Mouse (Mus musculus) forebrain, embryonic 12.5 days (tissue): ENCODE results near the gene Gm49387. TPM values are rescaled to one million over a fixed set of nuclear protein-coding genes. Genes with fewer than 3 reads are reported as not detected.

Experiments used
- ATAC-seq: fragments of 200-750 bp; cut with Nextera tagmentation; 2 replicates; pipeline ENCODE4 v1.8.0; 2017; ENCODE audit warnings: moderate TSS enrichment; ENCODE audit not compliant: low FRiP score
- H3K27ac ChIP-seq: fragments of 300-500 bp; sonication (generic); 2 replicates; pipeline ENCODE4 v1.5.1; 2016; ENCODE audit warnings: mild to moderate bottlenecking
- H3K27me3 ChIP-seq: fragments of 300-500 bp; sonication (generic); 2 replicates; pipeline ENCODE4 v1.6.1; 2016; ENCODE audit warnings: mild to moderate bottlenecking
- H3K36me3 ChIP-seq: fragments of 300-500 bp; sonication (generic); replicated peaks from 2 replicates; pipeline ENCODE4 v1.6.1; 2016; ENCODE audit warnings: mild to moderate bottlenecking
- H3K4me1 ChIP-seq: fragments of 300-500 bp; sonication (generic); 2 replicates; pipeline ENCODE4 v1.6.1; 2016
- H3K4me2 ChIP-seq: fragments of 300-500 bp; sonication (generic); 2 replicates; pipeline ENCODE4 v1.6.1; 2016; ENCODE audit warnings: mild to moderate bottlenecking, moderate library complexity
- H3K4me3 ChIP-seq: fragments of 300-500 bp; sonication (generic); replicated peaks from 2 replicates; pipeline ENCODE4 v1.5.1; 2016; ENCODE audit warnings: mild to moderate bottlenecking
- H3K9ac ChIP-seq: fragments of 300-500 bp; sonication (generic); 2 replicates; pipeline ENCODE4 v1.6.1; 2016; ENCODE audit warnings: mild to moderate bottlenecking
- H3K9me3 ChIP-seq: fragments of 300-500 bp; sonication (generic); 2 replicates; pipeline ENCODE4 v1.6.1; 2016
- WGBS: fragments of 180-500 bp; shearing (Covaris S2); methylation state at CpG from one replicate; pipeline ENCODE4 v1.1.7; 2016; 5-methylcytosine and 5-hydroxymethylcytosine counted together
- polyA plus RNA-seq: library from polyadenylated mRNA; unstranded; fragments of >200 nt; fragmentation: Nextera tagmentation; extraction: Ambion mirVana; gene quantifications from 2 replicates; pipeline ENCODE4 v1.2.1, GENCODE M21; 2016

Gene Gm49387
- polyA plus RNA-seq, 1 experiment from 2014 or later, result 1.1 TPM

DNA sequence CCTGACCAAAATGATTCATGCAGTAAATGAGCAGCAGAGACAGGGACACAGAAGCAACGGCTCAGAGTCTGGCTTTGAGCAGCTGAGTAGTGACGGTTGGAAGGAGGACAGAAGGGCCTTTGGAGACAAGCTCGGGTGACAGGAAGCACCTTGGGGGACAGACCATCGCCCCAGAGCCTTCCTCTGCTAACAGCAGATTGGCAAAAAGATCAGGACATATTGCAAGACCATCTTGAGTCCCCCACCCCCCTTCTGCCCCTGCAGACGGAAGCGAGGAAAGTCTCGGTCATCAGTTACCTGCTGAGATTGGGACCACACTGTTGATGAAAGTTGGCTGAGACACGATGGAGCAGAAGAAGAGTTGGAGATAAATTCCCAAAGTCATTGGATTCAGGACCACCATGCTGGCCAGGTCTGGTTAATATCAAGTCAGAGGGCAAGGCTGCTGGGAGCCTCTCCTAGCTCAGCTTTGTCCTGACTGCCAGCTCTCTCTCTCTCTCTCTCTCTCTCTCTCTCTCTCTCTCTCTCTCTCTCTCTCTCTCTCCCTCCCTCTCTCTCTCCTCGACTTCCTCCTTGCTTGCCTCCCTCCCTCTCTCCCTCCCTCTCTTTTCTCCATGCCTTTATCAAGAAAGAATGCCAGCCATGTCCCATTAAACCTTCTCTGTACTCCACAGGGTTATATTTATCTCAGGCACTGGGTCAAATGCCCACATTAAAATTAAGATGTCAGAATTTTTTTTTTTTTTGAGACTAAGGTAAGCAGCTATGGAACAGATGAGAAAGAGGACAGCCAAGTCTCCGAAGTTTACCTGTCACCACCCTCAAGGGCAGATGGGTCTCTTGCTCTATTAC lies 63.6 kb downstream of the Gm49387 start:
- H3K9ac ChIP-seq, result no peak overlapping the region
- no peak overlapping the region for H3K27ac ChIP-seq
- ATAC-seq, result no peak
- H3K9me3 ChIP-seq, result peaks cover 5% of the 10 kb centered on the region; the same call in 1 of the 2 replicates
- no peak overlapping the region for H3K4me2 ChIP-seq
- no peaks in the 10 kb centered on the region for H3K4me1 ChIP-seq
- no peaks in the 10 kb centered on the region for H3K27me3 ChIP-seq
- 67% methylated on average over 10 of the region's 10 CpGs for WGBS
- no peaks in the 10 kb centered on the region for H3K36me3 ChIP-seq
- H3K4me3 ChIP-seq, result no peak overlapping the region

DNA sequence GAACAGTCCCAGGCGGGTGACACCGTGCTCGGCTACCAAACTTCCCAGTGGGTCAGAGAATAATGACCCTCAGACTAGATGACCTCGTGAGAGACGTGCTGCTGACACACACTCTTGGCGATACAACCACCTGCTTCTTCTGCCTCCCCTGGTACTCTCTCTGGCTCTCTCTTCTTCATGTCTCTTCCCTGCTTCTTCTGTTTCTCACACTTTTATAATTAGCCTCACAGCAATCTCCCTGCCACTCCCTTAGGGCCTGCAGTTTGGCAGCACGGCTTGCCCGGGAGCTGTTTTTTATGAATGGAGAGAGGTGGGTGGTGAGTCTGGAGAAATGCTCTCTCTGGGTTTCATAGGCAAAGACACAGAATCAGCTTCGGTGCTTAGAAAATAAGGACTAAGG lies 64.8 kb downstream of the Gm49387 start:
- no peaks in the 10 kb centered on the region for H3K36me3 ChIP-seq
- no peaks in the 10 kb centered on the region for H3K27me3 ChIP-seq
- H3K27ac ChIP-seq, result no peak overlapping the region
- no peak overlapping the region for H3K4me3 ChIP-seq
- no peaks in the 10 kb centered on the region for H3K9me3 ChIP-seq
- no peak for ATAC-seq
- H3K4me2 ChIP-seq, result no peak overlapping the region
- H3K4me1 ChIP-seq, result no peaks in the 10 kb centered on the region
- no peak overlapping the region for H3K9ac ChIP-seq
- 84% methylated on average over 9 of the region's 9 CpGs for WGBS

DNA sequence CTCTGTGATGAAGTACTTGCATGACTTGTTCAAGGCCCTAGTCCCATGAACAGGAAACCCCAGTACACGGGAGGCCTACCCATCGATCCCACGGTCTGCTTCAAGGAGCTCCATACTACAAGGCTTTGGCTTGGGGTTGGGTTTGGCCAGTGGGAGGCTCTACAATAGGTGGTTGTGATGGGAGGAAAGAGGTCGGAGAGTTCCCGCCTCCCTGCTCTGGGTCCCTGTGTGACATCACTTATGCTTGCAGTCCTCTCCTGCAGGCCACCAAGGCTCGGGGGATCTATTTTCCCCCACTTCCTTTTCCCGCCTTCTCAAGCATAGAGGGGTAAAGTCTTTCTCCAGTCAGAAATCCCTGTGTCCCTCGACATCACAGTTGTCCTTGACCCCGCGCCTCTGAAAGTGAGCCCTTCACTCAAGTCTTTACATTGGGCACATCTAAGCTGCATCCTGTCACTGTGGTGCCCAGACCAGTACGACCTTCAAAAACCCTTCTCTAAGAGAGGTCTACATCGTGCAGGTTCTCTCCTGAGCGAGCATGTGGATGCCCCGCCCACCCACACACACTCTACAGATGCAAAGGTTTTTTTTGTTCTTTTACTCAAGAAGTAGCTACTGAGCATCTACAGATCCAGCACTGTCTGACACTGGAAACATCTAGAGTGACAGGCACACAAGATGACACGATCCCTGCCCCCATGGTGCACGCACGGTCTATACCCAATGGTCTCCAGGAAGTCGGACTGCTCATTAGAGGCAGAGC lies 65.6 kb downstream of the Gm49387 start:
- no peak for ATAC-seq
- Histone ChIP-seq H3K27me3 (no peaks in the 10 kb centered on the region), H3K9ac (no peak overlapping the region), H3K4me2 (no peak overlapping the region), H3K4me3 (no peak overlapping the region), H3K9me3 (no peaks in the 10 kb centered on the region), H3K4me1 (no peaks in the 10 kb centered on the region), H3K36me3 (no peaks in the 10 kb centered on the region), H3K27ac (no peak overlapping the region)
- 91% methylated on average over 18 of the region's 18 CpGs for WGBS

DNA sequence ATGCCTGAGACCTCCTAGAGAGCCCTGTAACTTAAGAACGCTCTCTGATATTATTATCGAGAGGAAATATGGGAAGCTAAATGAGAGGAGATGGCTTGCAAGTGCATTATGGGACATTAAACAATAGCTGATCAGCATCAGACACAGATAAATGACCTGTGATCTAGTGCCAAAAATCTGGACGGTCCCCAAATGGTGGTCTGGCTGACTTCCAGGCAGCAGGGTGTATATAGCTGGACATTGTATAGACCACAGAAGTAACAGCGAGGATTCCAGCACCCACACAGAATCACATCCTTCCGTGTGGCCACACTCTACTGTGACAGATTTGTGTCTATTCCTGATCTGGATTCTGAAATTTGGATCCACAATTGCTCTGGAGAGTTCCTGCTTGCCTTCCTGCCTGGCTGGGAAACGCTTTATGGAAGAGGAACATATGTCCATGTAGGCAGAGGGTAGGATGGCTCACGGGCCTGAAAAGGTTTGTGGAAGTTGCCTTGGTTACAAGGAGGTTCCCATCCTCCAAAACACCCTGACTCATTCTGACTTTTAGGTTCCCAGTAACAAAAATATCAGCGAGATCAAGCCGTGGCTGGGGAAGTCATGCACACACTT lies 68.0 kb downstream of the Gm49387 start:
- WGBS, result 91% methylated on average over 9 of the region's 9 CpGs
- no peaks in the 10 kb centered on the region for H3K27me3 ChIP-seq

GRCm38 (mm10) chr14:31571419-31571818 lies 69.3 kb downstream of the Gm49387 start:
- Histone ChIP-seq H3K4me2 (no peak overlapping the region), H3K27me3 (no peaks in the 10 kb centered on the region), H3K27ac (no peak overlapping the region), H3K36me3 (no peaks in the 10 kb centered on the region), H3K4me1 (no peaks in the 10 kb centered on the region), H3K9me3 (no peaks in the 10 kb centered on the region), H3K4me3 (no peak overlapping the region), H3K9ac (no peak overlapping the region)
- WGBS, result 86% methylated on average over 5 of the region's 5 CpGs
- no peak for ATAC-seq

More for the DNA sequence above, 68.0 kb downstream of the Gm49387 start:
- H3K9ac ChIP-seq, result no peak overlapping the region
- no peak overlapping the region for H3K27ac ChIP-seq
- no peak overlapping the region for H3K4me2 ChIP-seq
- H3K4me1 ChIP-seq, result no peaks in the 10 kb centered on the region
- no peaks in the 10 kb centered on the region for H3K36me3 ChIP-seq
- no peak overlapping the region for H3K4me3 ChIP-seq
- no peaks in the 10 kb centered on the region for H3K9me3 ChIP-seq
- no peak for ATAC-seq

- H3K4me3 ChIP-seq, result no peak overlapping the region
- H3K27ac ChIP-seq, result no peak overlapping the region
- no peaks in the 10 kb centered on the region for H3K9me3 ChIP-seq
- no peak for ATAC-seq
- H3K4me1 ChIP-seq, result peaks cover 2% of the 10 kb centered on the region; the same call in 1 of the 2 replicates
- H3K9ac ChIP-seq, result no peak overlapping the region
- WGBS, result 77% methylated on average over 6 of the region's 6 CpGs
- H3K4me2 ChIP-seq, result no peak overlapping the region
- H3K27me3 ChIP-seq, result no peaks in the 10 kb centered on the region
- H3K36me3 ChIP-seq, result no peaks in the 10 kb centered on the region
Measured at GRCm38 (mm10) chr14:31570131-31570951, 70.3 kb downstream of the Gm49387 start.

DNA sequence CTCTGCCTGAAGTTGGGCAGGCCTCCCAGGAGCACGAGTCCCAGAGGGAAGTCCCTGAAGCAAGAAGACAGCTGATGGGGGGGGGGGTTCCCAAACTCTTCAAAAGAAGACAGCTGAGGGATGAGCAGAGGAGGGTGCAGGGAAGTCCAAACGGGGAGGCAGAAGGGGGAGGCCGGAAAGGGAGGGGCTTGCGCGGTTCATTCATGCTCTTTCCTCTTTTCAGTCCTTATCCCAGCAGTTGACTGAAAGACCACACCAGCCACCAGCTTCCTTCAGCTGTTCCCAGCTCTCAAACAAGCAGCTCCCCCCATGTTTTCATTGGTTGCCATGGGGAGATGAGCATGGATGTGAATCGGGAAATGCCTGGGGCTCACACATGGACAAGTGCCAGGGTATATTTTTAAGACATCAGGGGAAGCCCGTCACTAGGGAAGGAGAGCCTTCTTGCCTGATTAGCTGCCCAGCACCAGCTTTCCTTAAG lies 71.5 kb downstream of the Gm49387 start:
- Histone ChIP-seq H3K4me2 (no peak overlapping the region), H3K36me3 (no peaks in the 10 kb centered on the region), H3K27ac (no peak overlapping the region), H3K27me3 (no peaks in the 10 kb centered on the region), H3K9ac (no peak overlapping the region), H3K4me3 (no peak overlapping the region), H3K4me1 (peaks cover 9% of the 10 kb centered on the region), H3K9me3 (no peaks in the 10 kb centered on the region)
- 71% methylated on average over 7 of the region's 7 CpGs for WGBS
- no peak for ATAC-seq

GRCm38 (mm10) chr14:31565478-31566212 lies 75.0 kb downstream of the Gm49387 start:
- H3K9me3 ChIP-seq, result no peaks in the 10 kb centered on the region
- H3K36me3 ChIP-seq, result no peaks in the 10 kb centered on the region
- H3K9ac ChIP-seq, result no peak overlapping the region
- no peak overlapping the region for H3K27ac ChIP-seq
- no peaks in the 10 kb centered on the region for H3K27me3 ChIP-seq
- no peak overlapping the region for H3K4me3 ChIP-seq
- 69% methylated on average over 9 of the region's 9 CpGs for WGBS
- no peak overlapping the region for H3K4me2 ChIP-seq
- ATAC-seq, result no peak
- peaks cover 9% of the 10 kb centered on the region for H3K4me1 ChIP-seq

GRCm38 (mm10) chr14:31564452-31565179 lies 76.1 kb downstream of the Gm49387 start:
- Histone ChIP-seq H3K4me1 (peaks cover 9% of the 10 kb centered on the region), H3K36me3 (no peaks in the 10 kb centered on the region), H3K4me3 (no peak overlapping the region), H3K4me2 (no peak overlapping the region), H3K27me3 (no peaks in the 10 kb centered on the region), H3K27ac (0 out of 2 replicates have a peak overlapping the region, but pooled peaks have one; percentile 31), H3K9me3 (no peaks in the 10 kb centered on the region), H3K9ac (no peak overlapping the region)
- 36% methylated on average over 6 of the region's 6 CpGs for WGBS
- no peak for ATAC-seq

GRCm38 (mm10) chr14:31560886-31561285 lies 79.8 kb downstream of the Gm49387 start:
- H3K36me3 ChIP-seq, result no peaks in the 10 kb centered on the region
- H3K9ac ChIP-seq, result no peak overlapping the region
- H3K9me3 ChIP-seq, result no peaks in the 10 kb centered on the region
- no peak overlapping the region for H3K27ac ChIP-seq
- no peak for ATAC-seq
- H3K4me2 ChIP-seq, result no peak overlapping the region
- 76% methylated on average over 5 of the region's 5 CpGs for WGBS
- H3K27me3 ChIP-seq, result no peaks in the 10 kb centered on the region
- H3K4me1 ChIP-seq, result peaks cover 9% of the 10 kb centered on the region
- no peak overlapping the region for H3K4me3 ChIP-seq

DNA sequence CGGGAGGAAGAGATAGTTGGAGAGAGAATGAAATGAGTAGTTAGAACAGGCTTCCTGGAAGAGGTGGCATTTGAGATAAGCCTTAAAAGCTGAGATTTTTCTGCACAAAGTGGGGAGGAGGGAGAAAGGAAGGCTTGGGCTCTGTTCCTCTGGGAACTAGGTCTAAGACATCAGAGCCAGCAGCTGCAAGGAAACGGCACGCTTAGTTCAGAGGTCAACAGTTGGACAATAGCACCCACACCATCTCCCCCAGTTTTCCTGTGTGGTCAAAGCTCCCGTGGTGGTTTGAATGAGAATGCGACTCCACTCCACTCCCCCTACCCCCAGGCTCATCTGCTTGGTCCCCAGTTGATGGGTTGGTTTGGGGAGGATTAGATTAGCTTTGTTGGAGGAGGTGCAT lies 81.5 kb downstream of the Gm49387 start:
- H3K4me3 ChIP-seq, result no peak overlapping the region
- ATAC-seq, result no peak
- no peaks in the 10 kb centered on the region for H3K4me1 ChIP-seq
- H3K9ac ChIP-seq, result no peak overlapping the region
- H3K36me3 ChIP-seq, result no peaks in the 10 kb centered on the region
- H3K9me3 ChIP-seq, result no peaks in the 10 kb centered on the region
- no peaks in the 10 kb centered on the region for H3K27me3 ChIP-seq
- no peak overlapping the region for H3K4me2 ChIP-seq
- 76% methylated on average over 5 of the region's 5 CpGs for WGBS
- no peak overlapping the region for H3K27ac ChIP-seq
